In genomic region chr1:178942251-178942963, GRCm38 (mm10) we compare ENCODE assay signal across 16 mouse cellular contexts.
DNase-seq lines count a peak whose midpoint lies in the region; ATAC-seq lines count a peak whose summit lies in the region.
"Had no signal": no experiment of that assay in that cellular context is flagged by ENCODE, and none has a peak within 500 bp of the region (broad histone marks: within the 10 kb centered on the region; RNA-seq: fewer than 3 reads in every experiment).

No protein-coding gene starts in this region.

- no peak overlapping the region for H3K27ac ChIP-seq in forebrain, embryonic 13.5 days
- H3K27ac ChIP-seq in forebrain, embryonic 15.5 days (replicated peaks), result no peak overlapping the region
- no peak overlapping the region for H3K27ac ChIP-seq in lung, embryonic 16.5 days (ENCODE audit: low read length)
- 0 out of 2 replicates have a peak overlapping the region, but pooled peaks have one; percentile 12 for H3K27ac ChIP-seq in hindbrain, embryonic 13.5 days
- H3K27ac ChIP-seq in midbrain, embryonic 15.5 days, result peak overlapping the region; percentile 21; the same call in 1 of the 2 replicates
- H3K27ac ChIP-seq: kidney, embryonic 15.5 days had no signal

- peaks cover 14% of the 10 kb centered on the region; the same call in 1 of the 2 replicates for H3K4me1 ChIP-seq in forebrain, embryonic 13.5 days
- H3K4me1 ChIP-seq in forebrain, embryonic 15.5 days, result 0 out of 2 replicates have a peak, but pooled peaks cover 2% of the 10 kb centered on the region
- H3K4me1 ChIP-seq in lung, embryonic 16.5 days (replicated peaks; ENCODE audit: control insufficient read depth, insufficient read depth, low read length), result no peaks in the 10 kb centered on the region; the same call in 1 of the 2 replicates
- H3K4me1 ChIP-seq in hindbrain, embryonic 13.5 days (replicated peaks), result peaks cover 19% of the 10 kb centered on the region; the same call in 1 of the 2 replicates
- peaks cover 15% of the 10 kb centered on the region for H3K4me1 ChIP-seq in midbrain, embryonic 15.5 days

- no peak for DNase-seq in lung, postnatal 36 days
- no peak for DNase-seq in left cerebral cortex, postnatal 36 days (ENCODE audit: low spot score in 2 of 2)
- DNase-seq in adrenal gland, adult (ENCODE audit: inconsistent age in 2 of 2, low spot score in 1 of 2), result no peak
- DNase-seq: adrenal gland, adult 2 months; B cell, adult 2 months; cerebellum, postnatal 25 days; gastrocnemius, postnatal 25 days; heart, postnatal 10 days; lung, postnatal 4 days; thymus, postnatal 25 days had no signal

- peak; percentile 36; the same call in 1 of the 2 replicates for ATAC-seq in forebrain, embryonic 13.5 days
- no peak for ATAC-seq in forebrain, embryonic 15.5 days (replicated peaks)
- peak; percentile 20; the same call in 1 of the 2 replicates for ATAC-seq in lung, embryonic 16.5 days (ENCODE audit: low read depth)
- peak; percentile 36; the same call in 1 of the 2 replicates for ATAC-seq in hindbrain, embryonic 13.5 days (ENCODE audit: low FRiP score)
- peak; percentile 80 for ATAC-seq in midbrain, embryonic 15.5 days (replicated peaks)

- H3K9me3 ChIP-seq in forebrain, embryonic 13.5 days (replicated peaks), result no peaks in the 10 kb centered on the region
- H3K9me3 ChIP-seq in forebrain, embryonic 15.5 days, result no peaks in the 10 kb centered on the region
- no peaks in the 10 kb centered on the region for H3K9me3 ChIP-seq in lung, embryonic 16.5 days (ENCODE audit: control insufficient read depth, low read length)
- H3K9me3 ChIP-seq in hindbrain, embryonic 13.5 days, result no peaks in the 10 kb centered on the region
- H3K9me3 ChIP-seq in midbrain, embryonic 15.5 days, result no peaks in the 10 kb centered on the region
- H3K9me3 ChIP-seq: kidney, embryonic 15.5 days had no signal

- 34% methylated on average over 7 of the region's 7 CpGs for WGBS in forebrain, embryonic 13.5 days
- 34% methylated on average over 7 of the region's 7 CpGs for WGBS in forebrain, embryonic 15.5 days
- WGBS in lung, embryonic 16.5 days, result 36% methylated on average over 7 of the region's 7 CpGs
- WGBS in hindbrain, embryonic 13.5 days, result 40% methylated on average over 7 of the region's 7 CpGs
- WGBS in midbrain, embryonic 15.5 days, result 21% methylated on average over 7 of the region's 7 CpGs

- H3K4me3 ChIP-seq in forebrain, embryonic 13.5 days, result no peak overlapping the region
- no peak overlapping the region for H3K4me3 ChIP-seq in forebrain, embryonic 15.5 days
- no peak overlapping the region for H3K4me3 ChIP-seq in lung, embryonic 16.5 days (ENCODE audit: low read length)
- H3K4me3 ChIP-seq in hindbrain, embryonic 13.5 days, result no peak overlapping the region
- H3K4me3 ChIP-seq in midbrain, embryonic 15.5 days, result no peak overlapping the region
- H3K4me3 ChIP-seq: kidney, embryonic 15.5 days had no signal

- H3K27me3 ChIP-seq in forebrain, embryonic 13.5 days, result no peaks in the 10 kb centered on the region
- no peaks in the 10 kb centered on the region for H3K27me3 ChIP-seq in forebrain, embryonic 15.5 days
- no peaks in the 10 kb centered on the region for H3K27me3 ChIP-seq in lung, embryonic 16.5 days (ENCODE audit: control insufficient read depth, insufficient read depth, low read depth, low read length)
- no peaks in the 10 kb centered on the region for H3K27me3 ChIP-seq in hindbrain, embryonic 13.5 days
- no peaks in the 10 kb centered on the region for H3K27me3 ChIP-seq in midbrain, embryonic 15.5 days (replicated peaks)
- H3K27me3 ChIP-seq: kidney, embryonic 15.5 days had no signal

- H3K36me3 ChIP-seq in forebrain, embryonic 13.5 days (ENCODE audit: poor library complexity, severe bottlenecking), result no peaks in the 10 kb centered on the region
- H3K36me3 ChIP-seq in forebrain, embryonic 15.5 days, result no peaks in the 10 kb centered on the region
- no peaks in the 10 kb centered on the region for H3K36me3 ChIP-seq in lung, embryonic 16.5 days (ENCODE audit: control insufficient read depth, insufficient read depth, low read length)
- H3K36me3 ChIP-seq in hindbrain, embryonic 13.5 days, result no peaks in the 10 kb centered on the region
- H3K36me3 ChIP-seq in midbrain, embryonic 15.5 days (replicated peaks), result no peaks in the 10 kb centered on the region
- H3K36me3 ChIP-seq: kidney, embryonic 15.5 days had no signal

- intact Hi-C loops in left cerebral cortex, postnatal 36 days (cut with DNase I), result no loop called here

- no peak overlapping the region for H3K9ac ChIP-seq in forebrain, embryonic 13.5 days
- no peak overlapping the region for H3K9ac ChIP-seq in forebrain, embryonic 15.5 days (replicated peaks)
- no peak overlapping the region for H3K9ac ChIP-seq in lung, embryonic 16.5 days (ENCODE audit: low read length)
- no peak overlapping the region for H3K9ac ChIP-seq in hindbrain, embryonic 13.5 days
- H3K9ac ChIP-seq in midbrain, embryonic 15.5 days, result no peak overlapping the region
- H3K9ac ChIP-seq: kidney, embryonic 15.5 days had no signal

- H3K4me2 ChIP-seq in forebrain, embryonic 13.5 days, result no peak overlapping the region
- H3K4me2 ChIP-seq in forebrain, embryonic 15.5 days (replicated peaks), result no peak overlapping the region
- H3K4me2 ChIP-seq in lung, embryonic 16.5 days (ENCODE audit: low read depth, low read length), result no peak overlapping the region
- no peak overlapping the region for H3K4me2 ChIP-seq in hindbrain, embryonic 13.5 days
- no peak overlapping the region for H3K4me2 ChIP-seq in midbrain, embryonic 15.5 days
- H3K4me2 ChIP-seq: kidney, embryonic 15.5 days had no signal

Comparison
In these comparisons a context has a peak if more than half of its experiments do, and no peak if none do; other contexts are left out.
1. H3K27ac ChIP-seq: peak in hindbrain, embryonic 13.5 days (single experiment) and midbrain, embryonic 15.5 days (single experiment); none in forebrain, embryonic 13.5 days (single experiment), forebrain, embryonic 15.5 days (single experiment) and lung, embryonic 16.5 days (single experiment).